Mouse (Mus musculus) heart, adult 9 months (tissue): ENCODE measurements around the gene Rbfox1.

ENCODE experiments used
- DNase-seq, 2 experiments: peaks; one replicate each; pipeline ENCODE4 v3.0.0; 2022; ENCODE audit warnings: low spot score in 2 of 2

Rbfox1 gene

GRCm38 (mm10) chr16:6348581-6349241, 463.6 kb downstream of the Rbfox1 start:
- DNase-seq, result no peak

DNA sequence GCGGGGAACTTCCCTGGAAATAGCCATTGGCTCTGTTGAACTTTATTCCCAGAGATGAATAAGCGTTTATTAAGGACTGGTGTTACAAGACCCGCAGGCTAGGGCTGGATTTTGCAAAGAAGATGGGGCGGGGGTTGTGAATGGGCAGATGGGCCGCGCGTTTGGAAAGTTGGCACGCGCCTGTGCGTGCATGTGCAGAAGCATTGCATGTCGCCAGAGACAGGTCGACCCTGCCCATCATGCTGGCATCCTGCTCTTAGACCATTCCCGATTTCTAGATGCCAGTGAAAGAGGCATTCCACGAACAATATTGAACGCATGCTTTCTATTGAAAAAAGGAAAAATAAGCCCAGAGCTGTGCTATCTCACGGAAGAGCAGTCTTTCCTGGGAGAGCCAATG, 464.2 kb downstream of the Rbfox1 start:
- DNase-seq, result no peak

DNA sequence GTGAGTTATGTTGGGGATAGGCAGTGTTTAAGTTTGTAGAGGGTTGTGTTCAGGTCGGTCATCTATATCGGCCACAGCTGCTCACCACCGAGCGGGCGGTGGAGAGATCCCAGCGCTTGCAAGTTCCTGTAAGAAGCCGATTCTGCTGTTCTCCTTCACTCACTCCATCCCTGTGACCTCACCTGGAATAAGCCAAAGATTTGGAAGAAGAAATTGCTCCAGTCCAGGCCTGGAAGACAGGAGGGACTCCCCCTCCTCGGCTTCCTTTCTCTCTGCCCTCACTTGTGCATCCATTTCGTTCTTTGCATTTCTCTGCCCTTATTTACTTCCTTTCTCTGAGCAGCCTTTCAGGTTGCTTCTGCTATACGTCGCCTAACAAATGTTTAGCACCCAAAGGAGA, 465.1 kb downstream of the Rbfox1 start:
- no peak for DNase-seq

- DNase-seq, result no peak
Measured at GRCm38 (mm10) chr16:6353191-6353590, 468.0 kb downstream of the Rbfox1 start.

- DNase-seq, result no peak
Measured at GRCm38 (mm10) chr16:6356931-6357330, 471.8 kb downstream of the Rbfox1 start.

- DNase-seq, result no peak
Measured at GRCm38 (mm10) chr16:6365793-6366192, 480.6 kb downstream of the Rbfox1 start.

DNA sequence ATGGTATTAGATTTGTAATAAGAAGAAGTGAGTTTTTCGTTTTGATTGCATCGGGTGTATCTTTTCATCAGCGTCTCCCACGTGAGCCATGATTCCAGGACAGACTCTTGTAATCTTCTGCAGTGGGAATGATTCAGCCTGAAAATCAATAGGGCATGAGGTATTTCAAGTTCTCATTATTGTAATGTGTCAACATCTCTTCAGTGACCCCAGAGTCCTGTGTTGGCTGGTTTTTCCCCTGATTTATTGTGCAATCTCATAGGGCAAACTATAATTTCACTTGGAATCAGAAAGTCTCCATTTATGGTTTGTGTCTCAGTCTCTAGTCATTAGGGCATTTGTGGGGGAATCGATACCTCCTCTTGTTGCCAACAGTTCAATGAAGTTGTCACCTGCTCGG, 481.5 kb downstream of the Rbfox1 start:
- DNase-seq, result no peak

DNA sequence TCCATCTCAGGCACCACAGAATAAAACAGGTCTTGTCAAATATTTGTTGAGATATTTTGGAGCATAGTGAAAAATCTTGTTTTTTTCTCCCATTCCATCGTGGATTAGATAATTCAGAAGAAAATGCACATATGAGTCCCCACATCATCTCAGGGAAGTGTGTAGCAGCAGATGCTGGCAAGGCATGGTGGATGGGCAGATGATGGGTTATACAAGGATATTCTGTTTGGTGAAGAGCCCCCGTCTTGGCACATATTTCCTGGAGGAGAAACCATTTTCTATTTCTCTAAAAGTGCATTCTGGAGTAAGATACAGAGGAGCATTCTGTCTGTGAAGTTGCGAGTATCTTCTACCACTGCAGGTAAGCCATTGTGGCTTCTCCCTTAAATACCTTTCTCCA, 495.8 kb downstream of the Rbfox1 start:
- no peak for DNase-seq

- no peak for DNase-seq
Measured at GRCm38 (mm10) chr16:6381572-6381971, 496.4 kb downstream of the Rbfox1 start.

DNA sequence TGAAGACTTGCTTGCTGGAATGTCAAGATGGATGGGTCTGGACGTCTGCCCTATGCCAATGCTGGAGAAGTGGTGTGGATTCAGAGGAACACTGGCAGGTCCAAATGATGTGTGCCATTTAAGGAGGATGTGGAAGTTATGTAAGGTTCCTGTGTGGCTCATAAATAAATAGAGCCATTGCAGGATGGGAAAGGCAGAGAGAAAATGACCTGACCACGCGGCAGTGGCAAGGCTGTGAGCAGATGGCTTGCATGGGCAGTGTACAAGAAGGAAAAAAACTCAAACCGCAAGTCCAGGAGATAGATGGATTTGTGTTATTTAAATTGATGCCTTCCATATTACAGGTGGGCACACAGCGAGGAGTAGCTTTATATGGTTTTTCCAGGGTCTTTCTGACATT, 497.6 kb downstream of the Rbfox1 start:
- no peak for DNase-seq

- DNase-seq, result no peak
Measured at GRCm38 (mm10) chr16:6390278-6390930, 505.2 kb downstream of the Rbfox1 start.

GRCm38 (mm10) chr16:6396676-6397409, 511.7 kb downstream of the Rbfox1 start:
- DNase-seq, result no peak

DNA sequence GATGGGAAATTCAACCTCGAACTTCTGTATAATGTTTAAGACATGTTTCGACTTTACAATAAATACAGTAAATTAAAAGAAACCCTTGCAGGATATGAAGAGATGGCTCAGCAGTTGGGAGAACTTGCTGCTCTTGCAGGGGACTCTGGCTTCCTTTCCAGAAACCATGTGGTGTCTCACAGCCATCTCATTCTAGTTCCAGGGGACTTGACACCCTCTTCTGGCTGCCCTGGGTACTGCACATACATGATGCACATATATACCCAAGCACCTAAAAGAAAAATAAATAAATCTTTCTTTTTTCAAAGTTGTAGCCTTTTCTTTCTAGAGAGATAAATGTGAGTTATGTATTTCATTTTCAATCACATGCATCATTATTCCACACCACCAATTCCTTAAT, 512.5 kb downstream of the Rbfox1 start:
- DNase-seq, result no peak

DNA sequence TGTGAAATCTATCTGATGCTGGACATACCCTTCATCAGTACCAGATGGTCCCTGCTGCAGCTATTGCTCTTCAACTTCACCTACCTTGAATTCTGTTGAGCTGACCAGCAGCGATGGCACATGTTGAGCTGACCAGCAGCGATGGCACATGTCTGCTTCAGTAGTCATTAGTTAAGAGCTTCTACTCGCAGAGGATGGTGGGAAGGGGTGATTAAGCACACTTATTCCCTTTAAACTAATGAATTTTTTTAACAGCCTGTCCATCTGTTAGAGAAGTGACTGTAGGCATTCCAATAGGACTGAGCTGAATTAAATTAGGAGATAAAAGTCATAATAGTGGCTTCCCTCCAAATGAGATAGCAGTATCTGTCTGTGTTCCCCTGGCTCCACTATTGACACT, 517.7 kb downstream of the Rbfox1 start:
- no peak for DNase-seq

DNA sequence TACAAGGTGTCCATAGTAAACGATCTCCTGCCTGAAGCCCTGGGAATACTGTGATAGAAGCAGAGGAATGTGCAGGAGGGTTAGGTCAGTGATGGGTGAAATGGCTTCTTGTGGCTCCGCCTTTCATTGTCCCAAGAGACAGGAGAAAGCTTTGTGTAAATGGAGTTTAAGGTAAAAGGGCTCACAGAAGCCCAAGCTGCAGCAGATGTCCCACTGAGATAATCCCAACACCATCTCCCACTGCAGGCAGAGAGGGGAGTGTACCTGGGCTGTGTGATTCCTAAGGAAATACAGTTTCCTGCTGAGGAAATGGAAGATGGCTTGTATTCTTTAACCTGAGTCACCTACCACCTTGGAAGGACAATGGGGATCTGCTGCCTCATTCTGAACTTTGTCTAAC, 529.7 kb downstream of the Rbfox1 start:
- DNase-seq, result no peak

- DNase-seq, result no peak
Measured at GRCm38 (mm10) chr16:6421623-6422145, 536.5 kb downstream of the Rbfox1 start.

GRCm38 (mm10) chr16:6423878-6424409, 538.8 kb downstream of the Rbfox1 start:
- no peak for DNase-seq

GRCm38 (mm10) chr16:6424738-6425137, 539.6 kb downstream of the Rbfox1 start:
- DNase-seq, result no peak

DNA sequence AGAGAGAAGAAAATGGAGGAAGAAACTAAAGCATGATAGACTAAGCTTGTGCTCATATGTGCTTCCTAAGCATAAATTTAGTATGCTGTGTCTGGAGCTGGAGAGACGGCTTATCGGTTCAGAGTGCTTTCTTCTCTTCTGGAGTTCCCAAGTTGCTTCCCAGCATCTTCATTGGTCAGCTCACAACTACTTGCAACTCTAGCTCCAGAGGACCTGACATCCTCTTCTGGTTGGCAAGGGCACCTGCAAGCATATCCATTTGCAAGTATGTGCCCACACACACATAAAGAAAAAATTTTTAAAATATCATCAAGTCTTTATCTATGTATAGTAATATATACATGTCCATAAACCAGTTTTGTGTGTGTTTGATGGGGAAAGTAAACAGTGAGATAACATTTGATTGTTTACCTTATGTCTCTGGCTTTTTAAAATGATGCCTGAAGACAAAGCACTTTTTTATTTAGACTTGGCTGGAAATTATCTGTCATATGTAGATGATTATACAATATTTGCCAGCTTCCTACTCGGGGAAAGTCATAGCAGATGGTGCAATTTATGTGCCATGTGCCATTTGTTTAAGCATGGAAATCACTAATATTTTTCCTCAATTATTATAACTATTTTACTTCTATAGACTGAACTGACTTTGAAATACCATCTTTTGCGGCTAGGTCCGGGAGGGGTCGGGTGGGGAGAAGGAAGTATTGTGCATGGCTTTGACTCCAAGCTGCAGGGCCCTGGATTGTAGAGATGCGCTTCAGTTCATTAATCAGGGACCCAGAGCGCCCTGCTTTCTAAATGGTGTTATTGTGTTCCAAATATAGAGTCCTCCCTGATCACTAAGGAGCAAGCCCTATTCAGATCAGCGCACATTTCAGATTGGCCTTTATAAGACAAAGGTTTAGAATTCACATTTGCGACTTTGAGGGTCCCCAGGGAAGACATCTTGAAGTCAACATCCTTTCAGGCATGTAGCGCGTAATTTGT, 542.4 kb downstream of the Rbfox1 start:
- no peak for DNase-seq

GRCm38 (mm10) chr16:6430981-6431380, 545.8 kb downstream of the Rbfox1 start:
- DNase-seq, result no peak

DNA sequence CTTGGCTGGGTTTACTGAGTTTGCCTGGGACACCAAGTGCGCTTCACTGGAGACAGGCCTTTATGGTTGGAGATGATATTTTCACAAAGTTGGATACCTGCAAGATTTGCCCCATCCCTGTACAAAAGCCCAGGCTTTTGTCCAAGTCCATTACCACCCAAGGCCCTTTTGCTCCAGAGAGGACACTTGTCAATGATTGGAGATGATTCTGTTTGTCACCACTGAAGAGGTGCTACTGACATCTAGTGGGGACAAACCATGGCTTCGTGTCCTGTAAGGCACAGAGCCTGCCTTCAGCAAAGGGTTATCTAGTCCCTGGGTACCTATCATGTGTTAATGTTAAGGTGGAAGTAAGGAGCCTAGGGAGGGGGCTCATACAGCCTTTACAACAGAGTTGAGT, 551.3 kb downstream of the Rbfox1 start:
- no peak for DNase-seq
